Mouse (Mus musculus) ES-Bruce4 (cell line): ENCODE data around the gene Eef1g. TPM values are rescaled to one million over a fixed set of nuclear protein-coding genes. Genes with fewer than 3 reads are reported as not detected.

Experiments
- H3K27ac ChIP-seq: 2 replicates; pipeline ENCODE4 v1.5.1; 2012; ENCODE audit warnings: low read length, inconsistent platforms; ENCODE audit not compliant: insufficient read depth
- H3K27me3 ChIP-seq: 2 replicates; pipeline ENCODE4 v1.6.1; 2012; ENCODE audit warnings: mild to moderate bottlenecking, low read length, inconsistent platforms; ENCODE audit not compliant: control insufficient read depth, poor library complexity, insufficient read depth, severe bottlenecking
- H3K36me3 ChIP-seq: 2 replicates; pipeline ENCODE4 v1.6.1; 2012; ENCODE audit warnings: inconsistent platforms, mild to moderate bottlenecking, low read length, moderate library complexity; ENCODE audit not compliant: control insufficient read depth, poor library complexity, insufficient read depth, severe bottlenecking
- H3K4me1 ChIP-seq: one replicate; pipeline ENCODE4 v1.8.1; 2011; ENCODE audit warnings: low read length; ENCODE audit not compliant: control insufficient read depth, insufficient read depth
- H3K4me3 ChIP-seq: 2 replicates; pipeline ENCODE4 v1.5.1; 2011; ENCODE audit warnings: low read depth, mild to moderate bottlenecking, low read length
- H3K9ac ChIP-seq: 2 replicates; pipeline ENCODE4 v1.6.1; 2012; ENCODE audit warnings: low read depth, mild to moderate bottlenecking, inconsistent platforms; ENCODE audit not compliant: poor library complexity, severe bottlenecking
- H3K9me3 ChIP-seq: replicated peaks from 2 replicates; pipeline ENCODE4 v1.6.1; 2012; ENCODE audit warnings: mild to moderate bottlenecking, low read length, inconsistent platforms; ENCODE audit not compliant: control insufficient read depth, poor library complexity, insufficient read depth, severe bottlenecking
- CTCF ChIP-seq: IDR thresholded peaks from one replicate; pipeline ENCODE4 v1.8.1; 2011; ENCODE audit warnings: low read depth, low read length
- EP300 ChIP-seq: IDR thresholded peaks from 2 replicates; pipeline ENCODE4 v1.6.1; 2011; ENCODE audit warnings: low read depth, low read length; ENCODE audit not compliant: insufficient read depth
- POLR2A ChIP-seq: IDR thresholded peaks from one replicate; pipeline ENCODE4 v1.8.1; 2011; ENCODE audit warnings: low read length; ENCODE audit not compliant: insufficient read depth
- polyA plus RNA-seq: library from polyadenylated mRNA; stranded (reverse); fragments of >200 nt; gene quantifications from 2 replicates; pipeline ENCODE4 v1.2.4, GENCODE M21; 2011; ENCODE audit warnings: low read depth; ENCODE audit not compliant: missing spikeins, insufficient read depth, insufficient read length

Gene Eef1g
- polyA plus RNA-seq, 1 experiment, result 1,175 TPM

- no peak overlapping the region for H3K4me3 ChIP-seq
- no peaks in the 10 kb centered on the region for H3K9me3 ChIP-seq
- H3K27ac ChIP-seq, result no peak overlapping the region
- TF ChIP-seq POLR2A (no peak), CTCF (no peak), EP300 (no peak)
- peaks cover 7% of the 10 kb centered on the region for H3K36me3 ChIP-seq
- peaks cover 3% of the 10 kb centered on the region for H3K4me1 ChIP-seq
- H3K27me3 ChIP-seq, result no peaks in the 10 kb centered on the region
- no peak overlapping the region for H3K9ac ChIP-seq
Observed at GRCm38 (mm10) chr19:8984255-8984868, 17.5 kb downstream of the Eef1g start.

- H3K9ac ChIP-seq, result no peak overlapping the region
- no peaks in the 10 kb centered on the region for H3K9me3 ChIP-seq
- H3K36me3 ChIP-seq, result no peaks in the 10 kb centered on the region
- no peak for TF ChIP-seq CTCF
- TF ChIP-seq EP300, result no peak
- no peak for TF ChIP-seq POLR2A
- no peaks in the 10 kb centered on the region for H3K27me3 ChIP-seq
- no peak overlapping the region for H3K27ac ChIP-seq
- no peak overlapping the region for H3K4me3 ChIP-seq
- H3K4me1 ChIP-seq, result peaks cover 2% of the 10 kb centered on the region
Observed at GRCm38 (mm10) chr19:8985891-8986290, 19.1 kb downstream of the Eef1g start.

GRCm38 (mm10) chr19:8987816-8988215, 21.0 kb downstream of the Eef1g start:
- Histone ChIP-seq H3K27ac (no peak overlapping the region), H3K4me1 (peaks cover 8% of the 10 kb centered on the region), H3K9me3 (no peaks in the 10 kb centered on the region), H3K27me3 (no peaks in the 10 kb centered on the region), H3K36me3 (no peaks in the 10 kb centered on the region), H3K9ac (no peak overlapping the region), H3K4me3 (no peak overlapping the region)
- TF ChIP-seq POLR2A (no peak), CTCF (no peak), EP300 (no peak)

DNA sequence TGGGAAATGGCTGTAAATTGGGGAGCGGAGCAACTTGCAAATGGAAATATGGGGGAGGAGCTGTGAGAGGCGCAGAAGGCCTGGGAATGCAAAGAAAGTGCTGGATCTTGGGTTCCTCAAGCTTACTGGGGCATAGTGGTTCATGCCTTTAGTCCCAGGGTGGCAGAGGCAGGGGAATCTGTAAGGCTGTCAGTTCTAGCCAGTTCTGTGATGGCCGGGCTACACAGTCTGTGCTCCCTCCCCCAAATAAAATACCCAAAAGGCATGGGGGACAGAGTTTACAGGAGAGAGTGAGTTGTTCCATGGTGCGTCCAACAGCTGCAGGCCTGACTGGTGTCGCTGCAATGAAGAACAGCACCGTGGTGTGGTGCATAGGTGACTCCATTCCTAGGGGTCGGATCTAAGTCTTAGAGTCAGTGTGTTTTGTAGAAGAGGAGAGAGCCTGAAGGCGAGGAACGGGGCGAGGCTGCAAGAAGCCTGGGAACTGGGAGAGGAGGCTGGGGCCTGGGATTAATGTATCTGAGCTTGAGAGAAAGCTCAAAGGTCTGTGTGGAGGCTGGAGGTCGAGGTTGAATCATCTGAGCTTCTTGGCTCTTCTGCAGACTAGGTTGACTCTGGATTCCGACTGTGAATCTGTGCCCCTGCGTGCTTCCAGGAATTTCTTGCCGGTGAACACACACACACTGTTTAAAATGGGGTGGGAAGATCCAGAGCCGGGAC, 21.7 kb downstream of the Eef1g start:
- Histone ChIP-seq H3K27me3 (no peaks in the 10 kb centered on the region), H3K27ac (peak overlapping the region; percentile 22; the same call in 1 of the 2 replicates), H3K36me3 (no peaks in the 10 kb centered on the region), H3K4me3 (peak overlapping the region; percentile 79), H3K9ac (peak overlapping the region; percentile 65), H3K9me3 (no peaks in the 10 kb centered on the region), H3K4me1 (peaks cover 8% of the 10 kb centered on the region)
- TF ChIP-seq CTCF, result no peak
- TF ChIP-seq POLR2A, result no peak
- TF ChIP-seq EP300, result no peak

DNA sequence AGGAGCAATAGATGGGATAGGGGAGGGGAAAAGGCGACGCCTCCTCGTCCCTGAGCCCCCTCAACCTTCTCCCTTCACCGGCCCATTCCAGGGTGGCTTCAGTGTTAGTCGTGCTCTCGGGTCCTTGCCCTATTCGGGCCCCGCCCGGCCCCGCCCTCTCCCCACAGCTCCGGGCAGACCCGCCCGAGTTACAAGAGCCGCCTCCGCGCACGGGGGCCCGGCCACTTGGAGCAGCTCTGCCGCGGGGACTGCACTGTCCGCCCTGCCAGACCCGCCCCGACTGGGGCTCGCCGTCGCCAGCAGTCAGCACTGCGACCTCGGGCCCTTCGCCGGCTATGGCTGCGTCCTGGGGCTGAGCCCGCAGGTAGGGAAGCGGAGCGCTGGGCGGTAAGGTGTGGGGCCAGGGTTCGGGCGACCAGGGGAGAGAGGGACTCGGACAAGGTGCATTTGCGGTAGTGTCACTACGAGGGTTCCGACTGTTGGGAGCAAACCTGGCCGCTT, 22.3 kb downstream of the Eef1g start, which contains the start of gene Ahnak:
Gene Ahnak (plus strand): TSS at position 219 of the 501 bp plus-strand sequence.
- H3K9ac ChIP-seq, result peak within 1 kb of the TSS; percentile 65
- H3K36me3 ChIP-seq, result no peaks in the 10 kb centered on the region
- peak within 1 kb of the TSS; percentile 79 for H3K4me3 ChIP-seq
- H3K27me3 ChIP-seq, result no peaks in the 10 kb centered on the region
- H3K9me3 ChIP-seq, result no peaks in the 10 kb centered on the region
- H3K27ac ChIP-seq, result peak within 1 kb of the TSS; percentile 27
- peaks cover 8% of the 10 kb centered on the region for H3K4me1 ChIP-seq
- no peak for TF ChIP-seq CTCF
- no peak for TF ChIP-seq POLR2A
- no peak for TF ChIP-seq EP300
